Mouse (Mus musculus) lung, postnatal 0 days (tissue): Measurements from ENCODE around the gene Mars.

ENCODE experiments used
- CTCF ChIP-seq: IDR thresholded peaks from 2 replicates; pipeline ENCODE4 v1.5.1; 2016; ENCODE audit warnings: antibody characterized with exemption, mild to moderate bottlenecking
- EP300 ChIP-seq: IDR thresholded peaks from 2 replicates; pipeline ENCODE4 v1.6.1; 2016; ENCODE audit warnings: antibody characterized with exemption, mild to moderate bottlenecking, control low read depth

GRCm38 (mm10) chr10:127263631-127264030 lies 48.0 kb downstream of the Mars start:
- TF ChIP-seq CTCF (no peak), EP300 (no peak)
